Mouse (Mus musculus): ENCODE data around the gene Tnnt1.
A peak's percentile ranks its signal among the peaks of the same experiment; 100 is the strongest.

Gene Tnnt1

GRCm38 (mm10) chr7:4521231-4522003, 5.2 kb upstream of the Tnnt1 start:
- peak; percentile 12 for DNase-seq (ENCODE audit: low spot score)

DNA sequence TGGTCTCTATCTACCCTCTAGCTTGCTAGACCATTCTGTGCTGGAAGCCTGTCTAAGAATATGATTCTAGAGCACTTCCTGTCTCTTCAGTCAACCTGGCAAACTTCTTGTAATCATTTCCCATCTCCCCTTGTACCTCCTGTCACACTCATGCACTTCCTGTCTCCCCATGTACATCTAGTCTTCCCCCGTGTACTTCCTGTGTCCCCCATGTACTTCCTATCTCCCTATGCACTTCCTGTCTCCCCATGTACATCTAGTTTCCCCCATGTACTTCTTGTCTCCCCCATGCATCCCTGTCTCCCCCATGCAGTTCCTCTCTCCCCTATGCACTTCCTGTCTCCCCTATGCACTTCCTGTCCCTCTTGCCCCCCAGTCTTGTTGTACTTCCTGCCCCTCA, 2.3 kb upstream of the Tnnt1 start:
- no peak for DNase-seq (ENCODE audit: low spot score)

GRCm38 (mm10) chr7:4515853-4516252, 329 bp downstream of the Tnnt1 start:
- peak; percentile 2 for DNase-seq (ENCODE audit: low spot score)

GRCm38 (mm10) chr7:4513829-4514712, 2.1 kb downstream of the Tnnt1 start:
- DNase-seq (ENCODE audit: low spot score), result no peak

DNA sequence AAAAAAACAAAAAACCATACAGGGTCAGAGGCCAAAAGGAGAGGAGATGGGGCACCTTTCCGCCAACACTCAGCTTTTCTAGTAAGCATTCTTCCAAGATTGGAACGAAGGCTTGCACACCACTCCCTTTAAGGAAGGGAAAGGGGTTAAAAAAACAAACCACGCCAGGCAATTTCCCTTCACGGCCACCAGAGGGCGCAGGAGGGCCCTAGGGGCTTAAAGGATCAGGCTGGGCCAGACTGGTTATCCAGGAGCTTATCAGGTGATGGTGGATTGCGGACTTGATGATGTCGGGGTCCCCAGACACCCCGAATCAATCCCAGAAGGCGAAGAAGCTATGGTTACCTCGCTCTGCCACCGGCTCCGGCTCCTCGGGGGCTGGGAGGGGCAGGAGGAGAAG, 2.9 kb downstream of the Tnnt1 start:
- no peak for DNase-seq (ENCODE audit: low spot score)

GRCm38 (mm10) chr7:4511489-4512224, 4.5 kb downstream of the Tnnt1 start:
- DNase-seq (ENCODE audit: low spot score), result no peak

DNA sequence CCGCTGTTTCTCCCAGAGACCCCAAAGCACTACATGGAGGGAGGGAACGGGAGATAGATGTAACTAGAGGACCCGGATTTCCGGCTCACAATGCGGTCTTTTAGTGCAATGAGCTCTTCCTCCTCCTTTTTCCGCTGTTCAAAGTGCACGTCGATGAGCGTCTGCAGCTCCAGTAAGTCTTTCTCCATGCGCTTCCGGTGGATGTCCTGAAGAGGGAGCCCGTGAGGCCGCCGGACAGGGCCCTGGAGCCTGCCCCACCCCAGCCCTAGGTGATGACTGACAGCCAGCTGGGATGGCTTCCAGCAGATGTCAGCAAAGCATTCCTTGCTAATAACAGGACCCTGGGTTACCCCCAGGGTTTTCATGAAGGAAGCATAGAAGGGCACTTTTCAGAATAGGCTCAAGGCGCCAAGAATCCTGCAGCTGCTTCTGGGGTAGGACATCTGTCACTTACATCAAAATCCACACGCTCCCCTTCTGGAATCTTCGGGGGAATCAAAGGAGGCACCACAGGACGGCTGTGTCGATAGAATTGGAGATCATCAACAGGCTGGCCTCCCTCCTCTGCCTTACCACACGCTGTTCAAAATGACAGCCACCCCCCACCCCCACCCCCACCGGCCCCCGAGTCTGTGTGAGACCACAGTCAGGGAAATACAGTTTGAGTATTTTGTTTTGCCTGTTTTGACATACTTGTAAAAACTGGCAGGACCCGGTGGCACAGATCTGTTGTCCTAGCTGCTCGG, 6.1 kb downstream of the Tnnt1 start:
- peak; percentile 66 for DNase-seq (ENCODE audit: low spot score)

GRCm38 (mm10) chr7:4508739-4509116, 7.5 kb downstream of the Tnnt1 start:
- DNase-seq (ENCODE audit: low spot score), result no peak

- no peak for DNase-seq (ENCODE audit: low spot score)
These were observed 8.0 kb downstream of the Tnnt1 start for GRCm38 (mm10) chr7:4508062-4508738.

DNA sequence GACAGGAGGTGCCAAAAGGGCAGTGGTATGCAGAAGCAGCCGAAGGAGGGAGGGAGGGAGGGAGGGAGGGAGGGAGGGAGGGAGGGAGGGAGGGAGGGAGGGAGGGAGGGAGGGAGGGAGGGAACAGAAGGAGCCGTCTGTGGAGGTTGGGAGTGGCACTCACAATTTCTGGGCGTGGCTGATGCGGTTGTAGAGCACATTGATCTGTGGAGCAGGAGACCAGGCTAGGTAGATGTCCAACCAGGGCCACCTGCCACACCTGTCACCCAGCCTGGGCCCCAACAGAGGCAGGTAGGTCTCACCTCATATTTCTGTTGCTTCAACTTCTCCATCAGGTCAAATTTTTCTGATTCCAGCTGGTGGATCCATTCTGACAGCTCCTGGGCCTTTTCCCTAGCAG, 9.0 kb downstream of the Tnnt1 start:
- DNase-seq (ENCODE audit: low spot score), result no peak

DNA sequence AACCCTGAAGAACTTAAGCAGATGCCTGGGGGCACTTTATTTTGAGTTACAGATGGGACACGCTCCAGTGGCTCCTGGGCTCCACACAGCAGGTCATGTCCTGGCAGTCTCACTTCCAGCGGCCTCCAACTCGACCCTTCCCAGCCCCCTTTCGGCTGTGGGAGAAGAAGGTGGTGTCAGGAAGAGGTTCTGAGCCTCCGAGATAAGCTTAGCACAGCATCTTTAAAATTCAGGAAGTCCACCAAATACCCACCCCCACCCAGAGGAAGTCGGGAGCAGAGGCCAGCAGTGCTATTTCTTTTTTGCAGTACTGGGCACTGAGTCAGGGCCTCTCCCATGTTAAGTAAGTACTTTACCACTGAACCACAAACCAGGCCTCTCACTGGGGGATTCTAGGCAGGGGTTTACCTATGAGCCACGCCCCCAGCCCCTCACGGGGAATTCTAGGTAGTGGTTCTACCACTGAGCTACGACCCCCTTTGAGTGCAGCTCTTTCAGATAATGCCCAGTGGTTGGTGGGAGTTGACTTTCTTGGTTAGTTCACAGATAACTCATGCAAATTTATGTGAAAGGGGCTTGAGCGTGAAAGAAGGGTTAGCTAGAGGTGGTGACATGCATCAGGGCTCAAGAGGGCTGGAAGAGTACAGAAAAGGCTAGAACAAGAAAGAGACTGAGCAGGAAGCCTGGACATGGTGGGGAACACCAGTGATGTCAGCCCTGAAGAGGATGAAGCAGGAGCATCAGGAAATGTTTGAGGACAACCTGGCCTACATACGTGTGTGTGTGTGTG, 11.3 kb downstream of the Tnnt1 start:
- no peak for DNase-seq (ENCODE audit: low spot score)

DNA sequence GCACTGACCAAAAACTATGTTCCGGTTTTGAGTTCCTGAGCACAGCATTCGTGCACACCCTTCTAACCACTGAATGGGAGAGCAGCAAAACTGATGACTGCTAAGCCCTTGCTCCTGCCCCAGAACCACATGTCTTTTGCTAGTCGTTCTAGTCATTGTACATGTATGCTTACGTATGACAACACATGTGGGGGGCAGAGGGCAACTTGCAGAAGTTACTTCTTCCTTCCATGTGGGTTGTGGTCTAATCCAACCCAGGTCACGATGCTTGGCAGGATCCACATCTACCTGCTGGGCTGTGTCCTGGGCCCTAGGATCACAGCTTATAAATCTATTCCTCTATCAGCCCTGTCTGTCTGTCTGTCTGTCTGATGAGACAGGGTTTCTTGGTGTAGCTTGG, 12.3 kb downstream of the Tnnt1 start:
- DNase-seq (ENCODE audit: low spot score), result no peak

- DNase-seq (ENCODE audit: low spot score), result no peak
These were observed 13.1 kb downstream of the Tnnt1 start for GRCm38 (mm10) chr7:4503100-4503499.

DNA sequence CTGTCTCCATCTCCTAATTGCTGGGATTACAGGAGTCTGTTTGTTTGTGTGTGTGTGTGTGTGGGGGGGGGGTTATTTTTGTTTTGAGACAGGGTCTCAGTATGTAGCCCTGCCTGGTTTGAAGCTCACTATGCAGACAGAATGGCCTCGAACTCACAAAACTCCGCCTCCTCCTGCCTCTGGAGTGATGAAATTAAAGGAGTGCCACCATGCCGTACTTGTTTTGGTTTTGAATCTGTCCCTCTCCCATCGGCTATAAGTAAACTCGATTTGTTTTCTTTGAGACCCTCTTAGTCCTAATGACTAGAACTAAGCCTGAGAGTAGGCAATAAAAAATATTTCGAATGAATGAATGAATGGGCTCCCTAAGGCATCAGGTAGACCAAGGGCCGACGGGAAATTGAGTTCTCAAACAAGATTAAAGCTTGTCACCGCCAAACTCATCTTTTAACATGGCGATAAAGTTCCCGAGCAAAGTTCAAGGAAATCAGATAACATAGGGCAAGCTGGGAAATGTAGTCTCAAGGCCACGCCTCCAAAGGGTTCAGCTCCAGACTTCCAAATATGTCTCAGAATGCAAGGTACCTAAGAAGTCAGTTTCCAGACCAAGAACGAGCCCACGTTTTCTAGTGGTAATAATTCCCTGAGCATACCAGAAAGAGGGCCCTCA, 13.6 kb downstream of the Tnnt1 start:
- DNase-seq (ENCODE audit: low spot score), result peak; percentile 45

GRCm38 (mm10) chr7:4501558-4502397, 14.4 kb downstream of the Tnnt1 start, which contains the start of gene Ppp1r12c:
Ppp1r12c (minus strand) TSS chr7:4501680.
- peak; percentile 95 for DNase-seq (ENCODE audit: low spot score)

GRCm38 (mm10) chr7:4500892-4501471, 15.2 kb downstream of the Tnnt1 start:
- DNase-seq (ENCODE audit: low spot score), result peak; percentile 52

DNA sequence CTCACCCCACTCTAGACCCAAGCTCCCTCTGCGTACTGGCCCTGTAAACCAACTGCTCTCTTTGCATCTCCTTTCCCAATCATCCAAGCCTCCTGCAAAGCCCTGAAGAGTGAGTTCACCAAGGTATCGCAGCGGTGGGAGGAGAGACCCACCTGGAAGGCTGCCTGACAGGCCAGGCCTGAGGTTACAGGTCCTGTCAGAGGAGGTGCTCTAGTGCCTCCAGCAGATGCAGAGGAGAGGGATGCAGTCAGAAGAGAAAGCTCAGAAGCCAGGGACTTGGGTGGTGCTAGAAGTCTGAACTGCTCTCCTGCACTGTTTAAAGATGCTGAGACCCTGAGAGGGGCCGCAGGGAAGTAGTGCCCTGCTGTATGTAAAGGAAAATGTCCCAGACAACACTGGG, 17.1 kb downstream of the Tnnt1 start:
- DNase-seq (ENCODE audit: low spot score), result no peak

- DNase-seq (ENCODE audit: low spot score), result peak; percentile 58
These were observed 17.9 kb downstream of the Tnnt1 start for GRCm38 (mm10) chr7:4498251-4498650.
